Mouse (Mus musculus) hindbrain, embryonic 15.5 days (tissue): ENCODE results near the gene Adamtsl4. TPM values are rescaled to one million over a fixed set of nuclear protein-coding genes. Genes with fewer than 3 reads are reported as not detected.
A peak's percentile ranks its signal among the peaks of the same experiment; 100 is the strongest.

ENCODE experiments used
- ATAC-seq: fragments of 200-750 bp; cut with Nextera tagmentation; 2 replicates; pipeline ENCODE4 v1.8.0; 2017; ENCODE audit warnings: low read depth, moderate number of reproducible peaks, moderate TSS enrichment; ENCODE audit not compliant: low FRiP score
- H3K27ac ChIP-seq: fragments of 300-500 bp; sonication (generic); replicated peaks from 2 replicates; pipeline ENCODE4 v1.5.1; 2015; ENCODE audit warnings: mild to moderate bottlenecking, inconsistent platforms
- H3K27me3 ChIP-seq: fragments of 300-500 bp; sonication (generic); 2 replicates; pipeline ENCODE4 v1.6.1; 2015; ENCODE audit warnings: control low read depth, inconsistent platforms
- H3K36me3 ChIP-seq: fragments of 300-500 bp; sonication (generic); 2 replicates; pipeline ENCODE4 v1.6.1; 2015; ENCODE audit warnings: control low read depth, inconsistent platforms
- H3K4me1 ChIP-seq: fragments of 300-500 bp; sonication (generic); replicated peaks from 2 replicates; pipeline ENCODE4 v1.6.1; 2015; ENCODE audit warnings: control low read depth, inconsistent platforms
- H3K4me2 ChIP-seq: fragments of 300-500 bp; sonication (generic); 2 replicates; pipeline ENCODE4 v1.6.1; 2015; ENCODE audit warnings: moderate library complexity, mild to moderate bottlenecking, inconsistent platforms
- H3K4me3 ChIP-seq: fragments of 300-500 bp; sonication (generic); 2 replicates; pipeline ENCODE4 v1.5.1; 2015; ENCODE audit warnings: mild to moderate bottlenecking, inconsistent platforms
- H3K9ac ChIP-seq: fragments of 300-500 bp; sonication (generic); 2 replicates; pipeline ENCODE4 v1.6.1; 2015; ENCODE audit warnings: inconsistent platforms
- H3K9me3 ChIP-seq: fragments of 300-500 bp; sonication (generic); 2 replicates; pipeline ENCODE4 v1.6.1; 2016; ENCODE audit warnings: control low read depth, inconsistent platforms
- WGBS: fragments of 180-500 bp; shearing (Covaris S2); methylation state at CpG from one replicate; pipeline ENCODE4 v1.1.7; 2015; 5-methylcytosine and 5-hydroxymethylcytosine counted together
- polyA plus RNA-seq: library from polyadenylated mRNA; unstranded; fragments of >200 nt; fragmentation: Nextera tagmentation; extraction: Ambion mirVana; gene quantifications from 2 replicates; pipeline ENCODE4 v1.2.1, GENCODE M21; 2015

Gene Adamtsl4
- polyA plus RNA-seq, 1 experiment from 2014 or later = 1.2 TPM

GRCm38 (mm10) chr3:95684846-95685245, 2.9 kb downstream of the Adamtsl4 start:
- no peaks in the 10 kb centered on the region for H3K36me3 ChIP-seq
- no peak overlapping the region for H3K27ac ChIP-seq
- H3K4me1 ChIP-seq = peaks cover 14% of the 10 kb centered on the region
- H3K27me3 ChIP-seq = no peaks in the 10 kb centered on the region
- no peak overlapping the region for H3K9ac ChIP-seq
- ATAC-seq = no peak
- H3K9me3 ChIP-seq = no peaks in the 10 kb centered on the region
- no peak overlapping the region for H3K4me2 ChIP-seq
- 83% methylated on average over 6 of the region's 8 CpGs for WGBS
- no peak overlapping the region for H3K4me3 ChIP-seq

DNA sequence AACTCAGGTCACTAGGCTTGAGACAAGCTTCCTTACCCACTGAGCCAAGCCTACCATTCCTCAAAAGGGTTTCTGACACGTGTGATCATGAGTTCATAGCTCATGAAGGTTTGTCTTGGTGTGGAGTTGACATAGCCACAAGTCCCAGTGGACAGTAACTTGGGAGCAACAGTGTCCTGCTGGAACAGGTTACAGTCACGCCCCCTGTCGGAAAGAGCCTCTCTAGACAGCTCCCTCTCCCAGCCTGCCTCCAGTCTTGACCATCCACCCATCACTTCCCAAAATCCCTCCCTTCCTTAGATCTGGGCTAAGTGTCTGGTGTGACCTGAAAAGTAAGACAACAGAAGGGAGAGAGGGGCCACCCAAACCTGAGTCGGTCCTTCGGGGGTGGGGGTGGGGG, 4.8 kb downstream of the Adamtsl4 start:
- no peaks in the 10 kb centered on the region for H3K9me3 ChIP-seq
- ATAC-seq = no peak
- H3K4me1 ChIP-seq = peaks cover 12% of the 10 kb centered on the region
- 69% methylated on average over 5 of the region's 5 CpGs for WGBS
- no peaks in the 10 kb centered on the region for H3K36me3 ChIP-seq
- no peak overlapping the region for H3K4me2 ChIP-seq
- H3K27ac ChIP-seq = no peak overlapping the region
- H3K4me3 ChIP-seq = no peak overlapping the region
- H3K27me3 ChIP-seq = no peaks in the 10 kb centered on the region
- H3K9ac ChIP-seq = no peak overlapping the region

DNA sequence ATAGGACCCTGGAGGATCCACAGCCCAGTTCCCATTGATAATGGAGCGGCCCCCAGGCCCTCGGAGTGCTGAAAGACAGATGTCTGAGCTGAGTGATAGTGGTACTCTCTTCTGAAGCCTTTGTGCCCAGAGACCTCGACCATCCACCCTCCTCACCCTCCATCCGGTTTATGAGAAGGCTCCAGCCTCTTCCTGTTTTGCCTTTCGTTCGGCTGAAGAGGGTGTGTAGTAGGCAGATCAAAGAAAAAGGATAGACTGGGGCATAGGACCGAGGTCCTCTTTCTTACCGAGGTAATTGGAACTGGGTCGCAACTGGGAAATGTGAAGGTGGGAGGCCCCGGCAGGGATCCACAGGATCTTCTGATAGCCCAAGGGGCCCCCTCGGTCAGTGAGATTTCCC, 6.4 kb downstream of the Adamtsl4 start:
- H3K9ac ChIP-seq = no peak overlapping the region
- H3K27me3 ChIP-seq = no peaks in the 10 kb centered on the region
- no peak for ATAC-seq
- no peaks in the 10 kb centered on the region for H3K4me1 ChIP-seq
- H3K9me3 ChIP-seq = no peaks in the 10 kb centered on the region
- no peaks in the 10 kb centered on the region for H3K36me3 ChIP-seq
- H3K27ac ChIP-seq = no peak overlapping the region
- no peak overlapping the region for H3K4me3 ChIP-seq
- no peak overlapping the region for H3K4me2 ChIP-seq
- 61% methylated on average over 11 of the region's 11 CpGs for WGBS

GRCm38 (mm10) chr3:95680673-95681072, 7.0 kb downstream of the Adamtsl4 start:
- H3K9me3 ChIP-seq = no peaks in the 10 kb centered on the region
- peaks cover under 1% of the 10 kb centered on the region; the same call in 1 of the 2 replicates for H3K4me1 ChIP-seq
- whole genome bisulfite sequencing = 93% methylated on average over 6 of the region's 6 CpGs
- H3K4me3 ChIP-seq = no peak overlapping the region
- no peak for ATAC-seq
- no peak overlapping the region for H3K9ac ChIP-seq
- no peaks in the 10 kb centered on the region for H3K27me3 ChIP-seq
- no peak overlapping the region for H3K4me2 ChIP-seq
- no peaks in the 10 kb centered on the region for H3K36me3 ChIP-seq
- H3K27ac ChIP-seq = no peak overlapping the region

DNA sequence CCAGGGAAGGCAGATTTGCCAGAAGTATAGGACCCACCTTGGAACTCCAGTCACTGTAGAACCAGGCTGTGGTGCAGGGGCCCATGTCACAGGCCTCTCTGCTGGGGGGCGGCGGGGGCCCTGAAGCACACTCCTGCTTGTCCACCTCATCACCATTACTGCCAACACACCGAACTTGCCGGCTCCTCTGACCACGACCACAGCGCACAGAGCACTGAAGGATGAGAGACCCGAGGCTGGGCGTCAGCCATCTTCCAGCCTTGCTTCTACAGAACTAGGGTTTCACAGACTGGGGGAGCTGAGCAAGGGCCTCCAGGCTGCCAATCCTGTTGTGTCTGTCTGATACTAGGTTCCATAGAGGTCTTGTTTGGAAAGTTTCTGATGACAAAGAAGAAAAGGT, 8.2 kb downstream of the Adamtsl4 start:
- peaks cover 7% of the 10 kb centered on the region; the same call in 1 of the 2 replicates for H3K4me1 ChIP-seq
- WGBS = 89% methylated on average over 8 of the region's 8 CpGs

GRCm38 (mm10) chr3:95677420-95678090, 10.2 kb downstream of the Adamtsl4 start:
- WGBS = 84% methylated on average over 19 of the region's 19 CpGs
- Histone ChIP-seq H3K9me3 (no peaks in the 10 kb centered on the region), H3K27ac (no peak overlapping the region), H3K4me1 (peaks cover 16% of the 10 kb centered on the region), H3K4me3 (no peak overlapping the region), H3K4me2 (no peak overlapping the region), H3K27me3 (no peaks in the 10 kb centered on the region), H3K36me3 (no peaks in the 10 kb centered on the region), H3K9ac (no peak overlapping the region)
- no peak for ATAC-seq

More for the DNA sequence above, 8.2 kb downstream of the Adamtsl4 start:
- Histone ChIP-seq H3K27me3 (no peaks in the 10 kb centered on the region), H3K27ac (no peak overlapping the region), H3K36me3 (no peaks in the 10 kb centered on the region), H3K4me2 (no peak overlapping the region), H3K9me3 (no peaks in the 10 kb centered on the region), H3K4me3 (no peak overlapping the region), H3K9ac (no peak overlapping the region)
- ATAC-seq = no peak

DNA sequence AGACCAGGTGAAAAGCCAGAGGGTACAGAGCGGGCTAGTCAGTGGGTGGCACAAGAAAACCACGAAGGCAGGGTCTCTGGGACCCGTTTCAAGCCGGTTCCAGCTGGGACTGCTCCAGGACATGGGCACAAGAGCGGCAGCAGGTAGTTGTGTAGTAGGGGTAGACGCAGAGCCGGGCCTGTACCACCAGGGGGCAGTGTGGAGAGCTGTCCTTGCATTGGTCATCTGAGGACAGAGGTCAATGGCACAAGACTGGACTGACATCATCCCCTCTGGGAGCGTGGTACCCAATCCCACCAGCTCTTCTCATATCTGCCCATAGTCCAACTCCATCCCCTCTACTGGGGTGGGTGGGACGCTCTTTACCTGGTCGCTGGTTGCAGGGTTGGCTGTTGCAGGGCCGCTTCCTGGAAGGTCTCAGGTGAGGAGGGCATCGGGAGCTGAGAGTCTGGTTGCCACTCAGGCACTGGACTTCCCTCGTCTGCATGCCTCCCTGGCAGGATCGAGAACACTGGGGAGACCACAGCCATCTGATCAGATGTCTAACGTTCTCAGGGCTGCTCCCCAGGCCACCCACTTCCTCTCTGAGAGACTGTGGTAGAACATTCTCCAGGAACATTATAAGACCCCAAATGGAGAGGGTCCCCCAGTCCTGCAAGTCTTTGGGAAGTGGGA, 10.8 kb downstream of the Adamtsl4 start:
- no peak overlapping the region for H3K9ac ChIP-seq
- no peak overlapping the region for H3K4me3 ChIP-seq
- H3K27me3 ChIP-seq = no peaks in the 10 kb centered on the region
- no peaks in the 10 kb centered on the region for H3K9me3 ChIP-seq
- no peak overlapping the region for H3K4me2 ChIP-seq
- WGBS = 62% methylated on average over 15 of the region's 15 CpGs
- H3K36me3 ChIP-seq = no peaks in the 10 kb centered on the region
- H3K4me1 ChIP-seq = peaks cover 16% of the 10 kb centered on the region
- no peak for ATAC-seq
- no peak overlapping the region for H3K27ac ChIP-seq

GRCm38 (mm10) chr3:95675301-95676092, 12.2 kb downstream of the Adamtsl4 start:
- Histone ChIP-seq H3K27ac (peak overlapping the region; percentile 59), H3K9me3 (no peaks in the 10 kb centered on the region), H3K9ac (no peak overlapping the region), H3K4me2 (no peak overlapping the region), H3K4me3 (no peak overlapping the region), H3K36me3 (no peaks in the 10 kb centered on the region), H3K27me3 (no peaks in the 10 kb centered on the region), H3K4me1 (peaks cover 16% of the 10 kb centered on the region)
- 21% methylated on average over 7 of the region's 8 CpGs for WGBS
- ATAC-seq = peak; percentile 15; the same call in 1 of the 2 replicates

DNA sequence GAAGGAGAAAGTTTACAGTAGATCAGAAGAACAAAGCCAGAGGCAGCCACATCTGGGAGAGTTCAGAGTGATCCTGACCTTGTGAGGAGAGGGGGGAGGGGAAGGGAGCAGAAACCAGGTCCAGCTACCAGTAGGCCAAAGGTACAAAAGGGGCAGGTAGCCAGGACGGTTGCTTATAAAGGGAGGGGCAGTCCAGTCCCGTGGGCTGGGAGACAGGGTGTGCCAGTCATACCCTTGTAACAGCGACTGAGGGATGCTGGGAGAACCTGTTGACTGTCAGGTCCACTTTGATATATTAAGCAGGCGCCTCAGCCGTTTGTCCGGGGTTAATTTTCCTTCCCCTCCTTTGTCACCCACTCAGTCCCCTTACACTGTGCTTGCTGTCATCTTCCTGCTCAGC, 12.9 kb downstream of the Adamtsl4 start:
- ATAC-seq = no peak
- Histone ChIP-seq H3K4me1 (peaks cover 16% of the 10 kb centered on the region), H3K27ac (peak overlapping the region; percentile 59; the same call in 1 of the 2 replicates), H3K4me3 (no peak overlapping the region), H3K4me2 (no peak overlapping the region), H3K27me3 (no peaks in the 10 kb centered on the region), H3K9ac (no peak overlapping the region), H3K9me3 (no peaks in the 10 kb centered on the region), H3K36me3 (no peaks in the 10 kb centered on the region)
- WGBS = 26% methylated on average over 6 of the region's 6 CpGs

DNA sequence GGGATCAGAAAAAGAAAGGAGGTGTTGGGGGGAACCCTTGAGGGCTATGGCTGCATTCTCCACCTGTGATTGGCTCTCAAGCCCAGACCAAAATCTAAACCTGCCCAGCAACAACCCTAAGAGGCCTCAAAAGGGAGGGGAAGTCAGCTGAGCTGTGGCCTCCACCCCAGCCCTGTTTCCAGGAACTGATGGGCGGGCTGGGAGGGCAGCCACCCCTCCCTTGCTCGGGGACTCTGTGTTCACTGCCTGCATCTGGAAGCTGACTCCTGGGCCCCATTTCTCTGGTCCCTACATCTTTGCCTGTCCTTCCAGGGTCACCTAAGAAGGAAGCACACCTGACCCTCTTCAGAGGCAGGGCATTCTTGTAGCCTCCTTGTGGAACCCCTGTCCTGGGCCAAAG, 13.5 kb downstream of the Adamtsl4 start:
- Histone ChIP-seq H3K27ac (peak overlapping the region; percentile 49), H3K9me3 (no peaks in the 10 kb centered on the region), H3K4me1 (peaks cover 16% of the 10 kb centered on the region), H3K27me3 (no peaks in the 10 kb centered on the region), H3K36me3 (no peaks in the 10 kb centered on the region; the same call in 1 of the 2 replicates), H3K4me3 (no peak overlapping the region), H3K4me2 (no peak overlapping the region), H3K9ac (no peak overlapping the region)
- WGBS = 31% methylated on average over 2 of the region's 2 CpGs
- ATAC-seq = 0 out of 2 replicates have a peak, but pooled peaks have one; percentile 12

- no peak overlapping the region for H3K4me3 ChIP-seq
- H3K9ac ChIP-seq = no peak overlapping the region
- no peaks in the 10 kb centered on the region for H3K27me3 ChIP-seq
- 27% methylated on average over 11 of the region's 11 CpGs for WGBS
- H3K9me3 ChIP-seq = no peaks in the 10 kb centered on the region
- peak overlapping the region; percentile 37; the same call in 1 of the 2 replicates for H3K27ac ChIP-seq
- ATAC-seq = 0 out of 2 replicates have a peak, but pooled peaks have one; percentile 3
- H3K4me1 ChIP-seq = peaks cover 16% of the 10 kb centered on the region
- no peak overlapping the region for H3K4me2 ChIP-seq
- no peaks in the 10 kb centered on the region; the same call in 1 of the 2 replicates for H3K36me3 ChIP-seq
Measured at GRCm38 (mm10) chr3:95673707-95674211, 14.0 kb downstream of the Adamtsl4 start.
